Mouse (Mus musculus): ENCODE measurements around the gene Ldlrad1.

The Ldlrad1 gene

DNA sequence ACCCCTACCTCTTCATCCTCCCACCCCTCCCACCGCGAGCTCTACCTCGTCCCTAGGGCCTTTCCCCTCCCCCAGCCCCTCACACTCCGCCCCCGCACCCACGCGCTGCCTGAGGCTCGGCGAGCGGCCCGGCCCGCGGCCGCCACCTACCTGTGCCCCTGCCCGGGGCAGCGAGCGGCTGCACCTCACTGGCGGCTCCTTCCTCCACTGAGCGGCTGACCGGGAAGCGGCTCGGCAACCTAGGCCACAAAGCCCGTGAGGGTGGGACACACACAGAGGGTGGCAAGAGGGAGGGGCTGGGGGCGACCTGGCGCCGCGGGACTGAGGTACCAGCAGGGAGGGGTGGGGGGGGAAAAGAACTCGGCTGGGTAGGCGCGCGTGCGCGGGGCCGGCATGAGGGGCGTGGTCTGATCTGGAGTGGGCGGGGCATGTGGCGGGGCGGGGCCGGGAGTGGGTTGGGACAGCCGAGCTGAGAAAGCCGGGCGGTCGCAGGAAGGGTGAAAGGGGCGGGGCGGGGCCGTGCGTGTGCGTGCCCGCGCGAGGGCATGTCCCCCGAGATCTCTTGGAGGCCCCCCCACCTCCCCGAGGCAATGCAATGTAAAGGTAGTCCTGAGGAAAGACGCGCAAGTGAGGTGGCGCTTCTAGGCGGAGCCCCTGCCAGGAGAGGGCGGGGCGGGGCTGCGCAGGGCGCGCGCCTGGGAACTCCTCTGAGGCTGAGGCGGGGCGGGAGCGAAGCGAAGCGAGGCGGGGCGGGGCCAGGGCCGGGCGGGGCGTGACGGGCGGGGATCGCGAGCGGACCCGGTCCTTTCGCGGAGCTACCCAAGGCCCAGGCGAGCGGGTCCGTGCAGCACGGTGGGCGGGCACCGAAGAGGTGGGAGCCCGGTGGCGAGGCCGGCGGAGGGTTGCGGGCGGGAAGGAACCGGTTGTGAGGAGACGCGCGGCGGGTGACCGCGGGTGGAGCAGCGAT is 44.4 kb downstream of the Ldlrad1 start, which contains the start of the genes Lrrc42 and Hspb11:
Gene Lrrc42 (minus strand): TSS at position 408 of the 967 bp plus-strand sequence.
Gene Hspb11 (plus strand): TSS at position 469 of the 967 bp plus-strand sequence.
- intact Hi-C loops (cut with DNase I) = loop anchor here (5.0 kb wide), 1 partner anchor 59 kb away; the partner anchor contains the start of gene Yipf1

DNA sequence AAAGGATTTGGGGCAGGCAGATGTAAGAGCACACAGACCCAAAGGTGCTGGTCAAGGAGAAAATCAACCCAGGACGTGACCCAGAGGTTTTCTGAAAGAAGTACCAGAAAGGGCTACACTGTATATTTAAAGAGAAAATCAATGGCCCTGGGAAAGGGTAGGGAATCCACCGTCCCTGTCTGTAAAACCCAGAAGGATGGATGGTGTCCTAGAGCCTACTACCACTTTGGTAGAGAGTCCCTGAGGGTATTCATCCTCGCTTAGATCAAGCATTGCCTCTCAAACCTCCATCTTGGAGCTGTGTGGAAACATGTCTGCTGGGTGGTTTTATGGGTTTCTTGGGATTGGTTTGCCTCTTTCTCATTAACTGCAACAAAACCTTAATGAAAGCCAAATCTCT is 45.4 kb downstream of the Ldlrad1 start:
- intact Hi-C loops (cut with DNase I) = loop anchor here (5.0 kb wide), 1 partner anchor 58 kb away; the partner anchor contains the start of gene Yipf1

DNA sequence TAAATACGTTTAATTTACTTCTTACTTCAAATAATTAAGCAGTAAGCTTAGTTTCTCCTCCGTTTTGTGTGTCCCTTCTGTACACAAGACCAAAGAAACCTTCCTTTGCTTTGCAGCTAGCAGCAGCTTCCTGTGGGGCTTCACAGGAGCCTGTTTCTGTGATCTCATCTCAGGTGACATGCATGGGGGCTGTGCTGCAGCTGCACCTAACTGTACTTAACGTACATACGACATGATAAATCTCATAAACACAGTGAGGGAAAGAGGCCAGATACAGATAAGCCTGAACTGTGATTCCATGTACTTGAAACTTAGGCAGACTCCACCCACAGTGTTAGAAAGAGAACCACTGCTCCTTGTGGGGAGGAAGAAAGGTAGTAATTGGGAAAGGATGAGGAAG is 51.0 kb downstream of the Ldlrad1 start:
- intact Hi-C loops (cut with DNase I) = no loop called here
